Mouse (Mus musculus) ES-E14 (cell line): ENCODE measurements at regions not wholly inside any gene's neighbourhood (a gene's known extent, or its start where the extent isn't known, plus 50 kb on each side); places are given as distances from the start of the nearest gene placed in this dataset.
A peak's percentile ranks its signal among the peaks of the same experiment; 100 is the strongest.

ENCODE experiments used
- DNase-seq: peaks from one replicate; pipeline ENCODE4 v3.0.0-alpha.2; 2013; ENCODE audit warnings: low read depth, low spot score
- H3K27ac ChIP-seq: 2 replicates; pipeline ENCODE4 v1.5.1; 2012; ENCODE audit warnings: low read depth, mild to moderate bottlenecking, low read length, moderate library complexity, mixed read lengths; ENCODE audit not compliant: poor library complexity, insufficient read depth, severe bottlenecking
- H3K36me3 ChIP-seq: 2 replicates; pipeline ENCODE4 v1.6.1; 2012; ENCODE audit warnings: mild to moderate bottlenecking, low read length, moderate library complexity, mixed read lengths; ENCODE audit not compliant: control insufficient read depth, poor library complexity, insufficient read depth, severe bottlenecking
- H3K4me1 ChIP-seq, 2 experiments: fragments of 150-350 bp in 1 of 2; sonication (generic) in 1 of 2; 2 replicates each; pipeline ENCODE4 v1.6.1; 2012; ENCODE audit warnings: low read length in 2 of 2, mild to moderate bottlenecking in 1 of 2, mixed read lengths in 1 of 2; ENCODE audit not compliant: control insufficient read depth in 2 of 2, insufficient read depth in 2 of 2, poor library complexity in 1 of 2
- H3K4me3 ChIP-seq, 2 experiments: fragments of 150-350 bp in 1 of 2; sonication (generic) in 1 of 2; 2 replicates each; pipeline ENCODE4 v1.5.1; 2012; ENCODE audit warnings: low read length in 2 of 2, low read depth in 1 of 2, mild to moderate bottlenecking in 1 of 2, mixed read lengths in 1 of 2; ENCODE audit not compliant: insufficient read depth in 1 of 2, poor library complexity in 1 of 2, severe bottlenecking in 1 of 2
- H3K9ac ChIP-seq: 2 replicates; pipeline ENCODE4 v1.6.1; 2012; ENCODE audit warnings: low read depth, mild to moderate bottlenecking, low read length, mixed read lengths; ENCODE audit not compliant: poor library complexity, insufficient read depth, severe bottlenecking
- H3K9me3 ChIP-seq: fragments of 150-350 bp; sonication (generic); 2 replicates; pipeline ENCODE4 v1.6.1; 2012; ENCODE audit warnings: low read depth, mild to moderate bottlenecking, low read length; ENCODE audit not compliant: control insufficient read depth, insufficient read depth
- CHD2 ChIP-seq: IDR thresholded peaks from 2 replicates; pipeline ENCODE4 v1.6.1; 2014; ENCODE audit warnings: mild to moderate bottlenecking, low read depth, low read length, inconsistent platforms
- HCFC1 ChIP-seq: IDR thresholded peaks from 2 replicates; pipeline ENCODE4 v1.6.1; 2012; ENCODE audit warnings: low read length, inconsistent platforms, borderline replicate concordance; ENCODE audit not compliant: insufficient read depth
- MAFK ChIP-seq: IDR thresholded peaks from 2 replicates; pipeline ENCODE4 v1.6.1; 2014; ENCODE audit warnings: mild to moderate bottlenecking, low read depth, low read length, inconsistent platforms; ENCODE audit not compliant: insufficient read depth
- ZC3H11A ChIP-seq: IDR thresholded peaks from 2 replicates; pipeline ENCODE4 v1.6.1; 2012; ENCODE audit warnings: low read depth, mild to moderate bottlenecking, inconsistent platforms, low read length, borderline replicate concordance
- ZNF384 ChIP-seq: IDR thresholded peaks from 2 replicates; pipeline ENCODE4 v1.6.1; 2012; ENCODE audit warnings: low read depth, low read length, inconsistent platforms
- in situ Hi-C, 2 experiments: fragments of 600-800 bp; cut with MboI; formaldehyde crosslinking; loops; one replicate each; pipeline ENCODE4 v1.15.1; 2025; ENCODE audit warnings: low sequenced_read_pairs in 2 of 2, inconsistent platforms in 1 of 2; ENCODE audit not compliant: unreplicated experiment in 2 of 2

DNA sequence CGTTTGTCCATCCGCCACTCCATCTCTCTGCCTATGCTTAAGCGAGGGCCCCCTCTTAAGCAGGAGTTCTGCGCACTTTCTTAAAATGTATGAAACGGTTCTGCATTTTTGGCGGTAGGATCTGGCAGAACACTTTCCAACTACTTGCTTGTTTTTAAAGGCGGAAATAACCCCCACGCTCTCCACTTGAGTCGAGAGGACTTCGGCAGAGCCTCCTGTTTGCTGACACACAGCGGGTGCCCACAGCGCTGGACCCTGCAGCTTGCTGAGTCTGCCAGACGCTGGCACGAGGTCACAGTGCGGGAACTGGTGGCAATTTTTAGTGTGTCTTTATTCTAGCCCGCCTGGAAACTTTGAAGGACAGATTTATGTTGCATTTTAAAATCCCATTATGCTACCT lies 299.5 kb upstream of the Tbx3 start:
- H3K4me3 ChIP-seq: no peak overlapping the region
- no peak for DNase-seq

GRCm38 (mm10) chr5:119373774-119374700 lies 296.4 kb upstream of the Tbx3 start:
- no peak overlapping the region for H3K27ac ChIP-seq
- DNase-seq: no peak
- TF ChIP-seq CHD2 (no peak), HCFC1 (no peak), MAFK (no peak)
- H3K4me1 ChIP-seq: no peaks in the 10 kb centered on the region; a peak in 1 of 4 replicates
- in situ Hi-C loops: no loop called here
- H3K9me3 ChIP-seq: no peaks in the 10 kb centered on the region
- H3K9ac ChIP-seq: no peak overlapping the region
- H3K36me3 ChIP-seq: no peaks in the 10 kb centered on the region
- peak overlapping the region in 1 of 2 experiments; percentile 27; a peak in 2 of 4 replicates for H3K4me3 ChIP-seq

More for the DNA sequence above, 299.5 kb upstream of the Tbx3 start:
- Histone ChIP-seq H3K4me1 (no peaks in the 10 kb centered on the region), H3K9me3 (no peaks in the 10 kb centered on the region), H3K27ac (no peak overlapping the region), H3K36me3 (no peaks in the 10 kb centered on the region), H3K9ac (no peak overlapping the region)
- in situ Hi-C loops: no loop called here
- no peak for TF ChIP-seq HCFC1
- no peak for TF ChIP-seq MAFK
- no peak for TF ChIP-seq ZC3H11A
- TF ChIP-seq ZNF384: no peak
- TF ChIP-seq CHD2: no peak

DNA sequence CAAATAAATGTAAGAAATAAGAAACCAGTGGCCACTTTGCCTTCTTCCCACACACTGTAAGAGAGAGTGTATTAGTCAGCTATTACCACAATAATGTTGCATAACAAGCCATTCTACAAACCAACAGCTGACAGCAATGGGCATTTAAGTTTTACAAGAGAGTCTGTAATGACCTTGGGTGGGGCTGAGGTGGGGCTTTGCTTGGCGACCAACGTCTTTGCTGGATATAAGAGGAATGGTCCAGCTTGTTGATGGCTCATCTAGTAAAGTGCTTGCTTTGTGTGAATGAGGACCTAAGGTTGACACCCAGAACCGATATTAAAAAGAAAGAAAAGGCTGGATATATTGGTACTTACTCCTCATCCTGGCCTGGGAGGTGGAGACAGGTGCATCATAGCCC lies 295.6 kb upstream of the Tbx3 start:
- in situ Hi-C loops: no loop called here
- no peak overlapping the region for H3K27ac ChIP-seq
- no peak overlapping the region for H3K4me3 ChIP-seq
- DNase-seq: no peak
- no peak for TF ChIP-seq HCFC1
- TF ChIP-seq ZC3H11A: no peak
- TF ChIP-seq ZNF384: no peak
- TF ChIP-seq MAFK: no peak
- TF ChIP-seq CHD2: no peak
- no peaks in the 10 kb centered on the region for H3K36me3 ChIP-seq
- no peaks in the 10 kb centered on the region for H3K9me3 ChIP-seq
- no peak overlapping the region for H3K9ac ChIP-seq
- H3K4me1 ChIP-seq: no peaks in the 10 kb centered on the region; a peak in 2 of 4 replicates

DNA sequence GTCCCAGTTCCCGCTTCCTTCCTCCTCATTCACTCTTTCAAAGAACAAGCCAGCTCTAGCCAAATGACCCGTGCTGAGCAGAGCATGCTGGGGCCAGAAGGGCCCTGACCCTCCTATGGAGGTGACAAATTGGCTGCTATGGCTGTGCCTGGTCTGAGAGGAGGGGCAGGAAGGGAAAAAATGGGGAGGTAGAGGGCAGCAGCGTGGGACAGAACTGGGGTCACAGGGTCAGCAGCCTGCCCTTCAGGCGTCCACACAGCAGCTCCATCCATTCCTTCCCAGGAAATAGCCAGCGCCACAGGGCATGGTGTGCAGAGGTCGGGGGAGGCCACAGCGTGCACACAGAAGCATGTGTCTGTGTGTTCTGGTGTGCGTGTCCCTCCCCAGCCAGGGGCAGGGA lies 292.2 kb upstream of the Tbx3 start:
- no peaks in the 10 kb centered on the region for H3K9me3 ChIP-seq
- H3K36me3 ChIP-seq: no peaks in the 10 kb centered on the region
- H3K4me3 ChIP-seq: no peak overlapping the region
- no peak overlapping the region for H3K9ac ChIP-seq
- TF ChIP-seq ZNF384 (no peak), MAFK (no peak), CHD2 (no peak), HCFC1 (no peak), ZC3H11A (no peak)
- no peak for DNase-seq
- in situ Hi-C loops: no loop called here
- H3K27ac ChIP-seq: no peak overlapping the region
- no peaks in the 10 kb centered on the region; a peak in 2 of 4 replicates for H3K4me1 ChIP-seq
